Mouse (Mus musculus) midbrain, embryonic 16.5 days (tissue): ENCODE data around the gene Hunk. TPM values are rescaled to one million over a fixed set of nuclear protein-coding genes. Genes with fewer than 3 reads are reported as not detected.

ENCODE experiments used
- ATAC-seq: fragments of 200-750 bp; cut with Nextera tagmentation; 2 replicates; pipeline ENCODE4 v1.8.0; 2017; ENCODE audit warnings: moderate TSS enrichment
- H3K27ac ChIP-seq: fragments of 300-500 bp; sonication (generic); 2 replicates; pipeline ENCODE4 v1.5.1; 2014; ENCODE audit warnings: mild to moderate bottlenecking, low read length, mixed read lengths
- H3K27me3 ChIP-seq: fragments of 300-500 bp; sonication (generic); 2 replicates; pipeline ENCODE4 v1.6.1; 2014; ENCODE audit warnings: low read depth, low read length, mixed read lengths; ENCODE audit not compliant: control insufficient read depth, insufficient read depth
- H3K36me3 ChIP-seq: fragments of 300-500 bp; sonication (generic); 2 replicates; pipeline ENCODE4 v1.6.1; 2014; ENCODE audit warnings: mild to moderate bottlenecking, low read length, moderate library complexity, mixed read lengths; ENCODE audit not compliant: control insufficient read depth, insufficient read depth
- H3K4me1 ChIP-seq: fragments of 300-500 bp; sonication (generic); 2 replicates; pipeline ENCODE4 v1.6.1; 2014; ENCODE audit warnings: mild to moderate bottlenecking, low read length, mixed read lengths; ENCODE audit not compliant: control insufficient read depth, insufficient read depth
- H3K4me2 ChIP-seq: fragments of 300-500 bp; sonication (generic); 2 replicates; pipeline ENCODE4 v1.6.1; 2014; ENCODE audit warnings: mild to moderate bottlenecking, low read length, mixed read lengths
- H3K4me3 ChIP-seq: fragments of 300-500 bp; sonication (generic); 2 replicates; pipeline ENCODE4 v1.5.1; 2014; ENCODE audit warnings: low read depth, mild to moderate bottlenecking, low read length, moderate library complexity, mixed read lengths
- H3K9ac ChIP-seq: fragments of 300-500 bp; sonication (generic); 2 replicates; pipeline ENCODE4 v1.6.1; 2014; ENCODE audit warnings: low read depth, low read length, mixed read lengths
- H3K9me3 ChIP-seq: fragments of 300-500 bp; sonication (generic); replicated peaks from 2 replicates; pipeline ENCODE4 v1.6.1; 2014; ENCODE audit warnings: mild to moderate bottlenecking, low read length, mixed read lengths; ENCODE audit not compliant: control insufficient read depth, poor library complexity, severe bottlenecking
- WGBS: fragments of 180-500 bp; shearing (Covaris S2); extraction: QIAGEN DNeasy Blood & Tissue Kit; methylation state at CpG from one replicate; pipeline ENCODE4 v1.1.7; 2014; 5-methylcytosine and 5-hydroxymethylcytosine counted together
- polyA plus RNA-seq: library from polyadenylated mRNA; unstranded; fragments of >200 nt; fragmentation: Nextera tagmentation; extraction: Ambion mirVana; gene quantifications from 2 replicates; pipeline ENCODE4 v1.2.1, GENCODE M21; 2015

Gene Hunk
- polyA plus RNA-seq, 1 experiment from 2014 or later = 6.2 TPM

- no peak overlapping the region for H3K9ac ChIP-seq
- peak; percentile 34; the same call in 1 of the 2 replicates for ATAC-seq
- H3K27me3 ChIP-seq = no peaks in the 10 kb centered on the region
- H3K9me3 ChIP-seq = peaks cover 3% of the 10 kb centered on the region; the same call in 1 of the 2 replicates
- H3K4me2 ChIP-seq = no peak overlapping the region
- peaks cover 12% of the 10 kb centered on the region for H3K4me1 ChIP-seq
- peaks cover 16% of the 10 kb centered on the region for H3K36me3 ChIP-seq
- 31% methylated on average over 5 of the region's 5 CpGs for WGBS
- H3K4me3 ChIP-seq = no peak overlapping the region
- no peak overlapping the region for H3K27ac ChIP-seq
Observed at GRCm38 (mm10) chr16:90437276-90437675, 51.5 kb downstream of the Hunk start.

DNA sequence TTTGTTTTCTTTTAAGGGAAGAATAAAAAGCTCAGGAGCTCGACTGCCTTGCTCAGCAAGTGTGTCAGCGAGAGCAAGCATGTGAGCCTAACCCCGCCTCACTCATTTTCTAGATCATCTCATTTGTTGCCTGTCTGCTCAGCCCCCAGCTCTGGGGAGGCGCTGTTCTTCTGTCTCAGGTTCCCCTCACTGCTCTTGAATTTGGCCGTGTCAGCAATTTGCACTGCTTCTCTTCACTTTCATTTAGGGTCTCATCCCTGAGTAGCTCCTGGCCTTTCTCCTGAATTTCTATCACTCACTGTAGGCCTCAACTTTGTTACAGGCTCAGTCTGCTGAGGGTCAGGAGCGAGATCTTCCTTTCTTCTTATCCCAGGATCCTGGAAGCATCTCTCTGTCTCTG is 53.7 kb downstream of the Hunk start:
- ATAC-seq = no peak
- Histone ChIP-seq H3K4me3 (no peak overlapping the region), H3K4me2 (no peak overlapping the region), H3K4me1 (peaks cover 12% of the 10 kb centered on the region), H3K9ac (no peak overlapping the region), H3K27me3 (no peaks in the 10 kb centered on the region), H3K27ac (no peak overlapping the region), H3K9me3 (no peaks in the 10 kb centered on the region), H3K36me3 (no peaks in the 10 kb centered on the region)
- WGBS = 86% methylated on average over 6 of the region's 6 CpGs

DNA sequence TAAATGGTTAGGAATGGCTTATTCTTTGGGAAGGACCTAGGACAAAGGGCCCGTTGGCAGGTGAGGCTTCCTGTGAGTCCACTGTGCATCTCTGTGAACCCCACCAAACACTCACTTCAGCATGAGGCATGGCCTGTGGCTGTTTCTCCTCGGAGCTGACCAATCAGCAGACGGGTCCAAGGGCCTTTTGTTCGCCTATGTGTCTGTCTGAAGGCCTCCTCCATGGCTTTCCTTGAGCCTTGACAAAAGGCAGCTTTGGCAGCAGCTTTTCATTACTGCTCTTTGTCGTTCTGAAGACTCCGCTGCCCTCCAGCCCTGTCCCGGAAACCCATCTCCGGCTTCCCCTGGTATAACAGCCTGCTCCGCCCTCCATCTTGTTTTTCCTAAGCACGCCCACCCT is 54.8 kb downstream of the Hunk start:
- H3K27me3 ChIP-seq = no peaks in the 10 kb centered on the region
- no peak overlapping the region for H3K4me3 ChIP-seq
- no peak overlapping the region for H3K9ac ChIP-seq
- H3K4me2 ChIP-seq = no peak overlapping the region
- H3K36me3 ChIP-seq = no peaks in the 10 kb centered on the region
- no peaks in the 10 kb centered on the region for H3K9me3 ChIP-seq
- no peak for ATAC-seq
- peaks cover 11% of the 10 kb centered on the region for H3K4me1 ChIP-seq
- 36% methylated on average over 10 of the region's 10 CpGs for WGBS
- H3K27ac ChIP-seq = no peak overlapping the region

DNA sequence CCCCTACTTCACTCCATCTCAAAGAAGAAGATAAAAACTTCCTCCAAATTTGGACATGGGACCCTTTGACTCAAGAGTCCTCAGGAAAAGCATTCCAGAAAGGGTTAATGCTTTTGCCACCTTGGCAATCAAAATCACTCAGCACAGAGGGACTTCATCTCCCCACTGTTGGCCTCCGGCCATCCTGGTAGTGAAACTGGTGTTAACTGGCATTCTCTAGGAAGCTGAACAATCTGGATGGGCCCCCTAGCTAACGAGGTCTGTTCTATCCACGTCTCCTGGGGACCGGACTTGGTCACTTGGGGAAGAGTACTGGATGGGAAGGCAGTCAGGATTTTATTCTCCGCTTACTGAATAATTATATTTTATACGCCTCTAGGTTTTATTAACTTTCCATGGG is 57.2 kb downstream of the Hunk start:
- H3K9ac ChIP-seq = no peak overlapping the region
- no peak overlapping the region for H3K4me2 ChIP-seq
- H3K27ac ChIP-seq = no peak overlapping the region
- H3K27me3 ChIP-seq = no peaks in the 10 kb centered on the region
- H3K36me3 ChIP-seq = no peaks in the 10 kb centered on the region; the same call in 1 of the 2 replicates
- WGBS = 61% methylated on average over 6 of the region's 6 CpGs
- no peaks in the 10 kb centered on the region for H3K9me3 ChIP-seq
- ATAC-seq = no peak
- no peaks in the 10 kb centered on the region for H3K4me1 ChIP-seq
- no peak overlapping the region for H3K4me3 ChIP-seq

- H3K4me1 ChIP-seq = 0 out of 2 replicates have a peak, but pooled peaks cover 5% of the 10 kb centered on the region
- H3K27me3 ChIP-seq = no peaks in the 10 kb centered on the region
- ATAC-seq = no peak
- H3K36me3 ChIP-seq = peaks cover 5% of the 10 kb centered on the region; the same call in 1 of the 2 replicates
- no peak overlapping the region for H3K27ac ChIP-seq
- H3K4me3 ChIP-seq = no peak overlapping the region
- no peaks in the 10 kb centered on the region for H3K9me3 ChIP-seq
- no peak overlapping the region for H3K9ac ChIP-seq
- no peak overlapping the region for H3K4me2 ChIP-seq
- 83% methylated on average over 11 of the region's 11 CpGs for WGBS
Observed at GRCm38 (mm10) chr16:90453197-90453596, 67.4 kb downstream of the Hunk start.

- no peak overlapping the region for H3K4me3 ChIP-seq
- ATAC-seq = no peak
- peaks cover 5% of the 10 kb centered on the region; the same call in 1 of the 2 replicates for H3K36me3 ChIP-seq
- H3K27ac ChIP-seq = no peak overlapping the region
- no peaks in the 10 kb centered on the region for H3K9me3 ChIP-seq
- no peak overlapping the region for H3K9ac ChIP-seq
- WGBS = 90% methylated on average over 7 of the region's 7 CpGs
- H3K4me2 ChIP-seq = no peak overlapping the region
- no peaks in the 10 kb centered on the region for H3K27me3 ChIP-seq
- no peaks in the 10 kb centered on the region; the same call in 1 of the 2 replicates for H3K4me1 ChIP-seq
Observed at GRCm38 (mm10) chr16:90456495-90457125, 70.8 kb downstream of the Hunk start.

- Histone ChIP-seq H3K9ac (no peak overlapping the region), H3K4me3 (no peak overlapping the region), H3K27ac (no peak overlapping the region), H3K9me3 (no peaks in the 10 kb centered on the region), H3K4me2 (no peak overlapping the region), H3K4me1 (no peaks in the 10 kb centered on the region; the same call in 1 of the 2 replicates), H3K36me3 (peaks cover 3% of the 10 kb centered on the region; the same call in 1 of the 2 replicates), H3K27me3 (no peaks in the 10 kb centered on the region)
- peak; percentile 29; the same call in 1 of the 2 replicates for ATAC-seq
- WGBS = 17% methylated on average over 11 of the region's 11 CpGs
Observed at GRCm38 (mm10) chr16:90458899-90459610, 73.2 kb downstream of the Hunk start.

DNA sequence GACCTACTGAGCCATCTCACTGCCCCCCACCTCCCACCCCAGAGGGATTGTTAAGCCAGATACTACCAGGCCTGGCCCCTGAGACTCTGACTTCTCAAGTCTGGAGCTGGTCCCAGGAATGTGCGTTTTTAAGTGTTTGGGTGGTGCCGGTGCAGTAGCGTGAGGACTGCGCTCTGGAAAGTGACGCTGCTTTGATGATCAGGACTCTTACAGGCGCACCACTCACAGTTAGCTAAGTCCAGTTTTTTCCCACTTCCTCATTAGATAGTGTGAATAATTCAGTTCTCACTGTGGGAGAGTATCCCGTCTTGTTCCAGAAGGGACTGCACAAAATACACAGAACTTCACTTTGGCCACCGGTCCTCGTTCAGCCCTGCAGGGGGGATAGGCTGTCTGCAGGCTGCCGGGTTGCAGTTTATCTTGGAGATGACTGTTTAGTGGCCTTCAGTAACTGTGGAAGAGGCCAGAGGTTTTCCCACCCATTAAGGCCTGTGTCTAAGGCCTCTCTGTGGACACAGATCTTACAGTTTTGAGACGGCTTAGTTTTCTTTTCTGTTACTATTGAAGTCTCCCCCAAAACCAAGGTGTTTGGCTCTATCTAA is 75.6 kb downstream of the Hunk start:
- no peak overlapping the region for H3K9ac ChIP-seq
- no peaks in the 10 kb centered on the region; the same call in 1 of the 2 replicates for H3K4me1 ChIP-seq
- H3K36me3 ChIP-seq = peaks cover 2% of the 10 kb centered on the region
- 58% methylated on average over 11 of the region's 11 CpGs for WGBS
- H3K27me3 ChIP-seq = no peaks in the 10 kb centered on the region
- H3K4me2 ChIP-seq = no peak overlapping the region
- H3K27ac ChIP-seq = no peak overlapping the region
- no peaks in the 10 kb centered on the region; the same call in 1 of the 2 replicates for H3K9me3 ChIP-seq
- H3K4me3 ChIP-seq = no peak overlapping the region
- 0 out of 2 replicates have a peak, but pooled peaks have one; percentile 21 for ATAC-seq
